Mouse (Mus musculus) bone marrow, adult 2 months (tissue): ENCODE measurements around the gene Olfr638.

Source experiments
- CTCF ChIP-seq: fragments of 200-500 bp; IDR thresholded peaks from 2 replicates; pipeline ENCODE4 v1.5.1; 2011; ENCODE audit warnings: low read length, control low read depth; ENCODE audit not compliant: control insufficient read depth, insufficient read depth
- POLR2A ChIP-seq: fragments of 200-500 bp; IDR thresholded peaks from 2 replicates; pipeline ENCODE4 v1.6.1; 2011; ENCODE audit warnings: low read depth, mild to moderate bottlenecking, control low read depth, low read length, borderline replicate concordance; ENCODE audit not compliant: control insufficient read depth

DNA sequence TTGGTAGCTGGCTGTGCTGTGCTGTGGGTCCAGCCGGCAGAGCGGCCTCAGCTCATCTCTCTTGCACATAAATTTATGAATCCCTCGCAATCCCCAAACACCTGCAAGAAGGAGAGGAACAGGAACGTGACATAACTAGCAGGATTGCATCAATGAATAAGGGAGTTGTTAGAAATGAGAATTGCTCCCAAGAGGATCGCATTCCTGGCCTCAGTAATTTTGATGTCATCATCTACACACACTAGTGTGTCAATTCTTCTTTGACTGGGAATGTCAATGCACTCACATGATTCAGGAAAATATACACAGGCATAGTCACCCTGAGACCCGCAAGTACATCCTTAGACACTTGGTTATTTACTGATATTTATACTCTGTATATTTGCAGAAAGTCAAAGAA lies 26.9 kb downstream of the Olfr638 start, which contains the start of gene Olfr640:
- TF ChIP-seq CTCF = no peak
- TF ChIP-seq POLR2A = no peak
